ENCODE assay signal across 8 mouse cellular contexts in genomic region chr5:138194755-138195345, GRCm38 (mm10). TPM values are rescaled to one million over a fixed set of nuclear protein-coding genes. Genes with fewer than 3 reads are reported as not detected.
DNase-seq lines count a peak whose midpoint lies in the region; ATAC-seq and TF ChIP-seq lines count a peak whose summit lies in the region.

No protein-coding gene starts in this region.

- H3K9me3 ChIP-seq in forebrain, embryonic 10.5 days: no peaks in the 10 kb centered on the region
- no peaks in the 10 kb centered on the region for H3K9me3 ChIP-seq in hindbrain, embryonic 15.5 days
- H3K9me3 ChIP-seq in liver, embryonic 11.5 days (ENCODE audit: control insufficient read depth, low read length): no peaks in the 10 kb centered on the region
- H3K9me3 ChIP-seq in midbrain, postnatal 0 days (ENCODE audit: low read length): no peaks in the 10 kb centered on the region

- peaks cover 22% of the 10 kb centered on the region for H3K4me1 ChIP-seq in forebrain, embryonic 10.5 days
- peaks cover 19% of the 10 kb centered on the region for H3K4me1 ChIP-seq in hindbrain, embryonic 15.5 days (replicated peaks)
- H3K4me1 ChIP-seq in liver, embryonic 11.5 days (replicated peaks; ENCODE audit: control insufficient read depth, insufficient read depth, low read length): no peaks in the 10 kb centered on the region; the same call in 1 of the 2 replicates
- peaks cover 3% of the 10 kb centered on the region; the same call in 1 of the 2 replicates for H3K4me1 ChIP-seq in midbrain, postnatal 0 days (ENCODE audit: insufficient read depth, low read length)

- WGBS in forebrain, embryonic 10.5 days: 4% methylated on average over 29 of the region's 29 CpGs
- under 1% methylated on average over 29 of the region's 29 CpGs for WGBS in hindbrain, embryonic 15.5 days
- 3% methylated on average over 29 of the region's 29 CpGs for WGBS in liver, embryonic 11.5 days
- WGBS in midbrain, postnatal 0 days: under 1% methylated on average over 29 of the region's 29 CpGs

- H3K4me3 ChIP-seq in left cerebral cortex, adult 2 months: peak overlapping the region; percentile 87
- peak overlapping the region; percentile 82 for H3K4me3 ChIP-seq in forebrain, embryonic 10.5 days
- H3K4me3 ChIP-seq in hindbrain, embryonic 15.5 days: peak overlapping the region; percentile 70
- peak overlapping the region; percentile 77 for H3K4me3 ChIP-seq in liver, embryonic 11.5 days (ENCODE audit: low read depth, low read length)
- H3K4me3 ChIP-seq in midbrain, postnatal 0 days (ENCODE audit: low read depth, low read length): peak overlapping the region; percentile 76

- intact Hi-C loops in left cerebral cortex, adult 2 months (cut with DNase I): no loop called here
- intact Hi-C loops in left cerebral cortex, postnatal 14 days (cut with DNase I): no loop called here

- peak overlapping the region; percentile 85 for H3K9ac ChIP-seq in hindbrain, embryonic 15.5 days
- peak overlapping the region; percentile 91 for H3K9ac ChIP-seq in liver, embryonic 11.5 days (ENCODE audit: low read depth, low read length)
- H3K9ac ChIP-seq in midbrain, postnatal 0 days (replicated peaks; ENCODE audit: low read length, poor library complexity, severe bottlenecking): peak overlapping the region; percentile 86

- peak; percentile 74 for ATAC-seq in hindbrain, embryonic 15.5 days (ENCODE audit: low FRiP score, low read depth)
- peak; percentile 50 for ATAC-seq in liver, embryonic 11.5 days (replicated peaks; ENCODE audit: low FRiP score)
- peak; percentile 70 for ATAC-seq in midbrain, postnatal 0 days (ENCODE audit: low FRiP score)

- peak overlapping the region; percentile 96 for H3K4me2 ChIP-seq in hindbrain, embryonic 15.5 days
- peak overlapping the region; percentile 99 for H3K4me2 ChIP-seq in liver, embryonic 11.5 days
- H3K4me2 ChIP-seq in midbrain, postnatal 0 days (ENCODE audit: low read depth, low read length, poor library complexity, severe bottlenecking): peak overlapping the region; percentile 95

- no peaks in the 10 kb centered on the region for H3K27me3 ChIP-seq in forebrain, embryonic 10.5 days (ENCODE audit: poor library complexity, severe bottlenecking)
- no peaks in the 10 kb centered on the region for H3K27me3 ChIP-seq in hindbrain, embryonic 15.5 days
- H3K27me3 ChIP-seq in liver, embryonic 11.5 days (replicated peaks; ENCODE audit: control insufficient read depth, insufficient read depth, low read length): no peaks in the 10 kb centered on the region
- H3K27me3 ChIP-seq in midbrain, postnatal 0 days (ENCODE audit: insufficient read depth, low read length): no peaks in the 10 kb centered on the region

- H3K36me3 ChIP-seq in forebrain, embryonic 10.5 days (replicated peaks): peaks cover 38% of the 10 kb centered on the region
- 0 out of 2 replicates have a peak, but pooled peaks cover 14% of the 10 kb centered on the region for H3K36me3 ChIP-seq in hindbrain, embryonic 15.5 days
- 0 out of 2 replicates have a peak, but pooled peaks cover 4% of the 10 kb centered on the region for H3K36me3 ChIP-seq in liver, embryonic 11.5 days (ENCODE audit: control insufficient read depth, insufficient read depth, low read length)
- H3K36me3 ChIP-seq in midbrain, postnatal 0 days (ENCODE audit: insufficient read depth, low read length): peaks cover 17% of the 10 kb centered on the region; the same call in 1 of the 2 replicates

- TF ChIP-seq CTCF in left cerebral cortex, adult 2 months (IDR thresholded peaks at IDR 0.05): no peak
- peak; percentile 9; the same call in 1 of the 2 replicates for TF ChIP-seq CTCF in midbrain, postnatal 0 days (IDR thresholded peaks at IDR 0.05)

- peak overlapping the region; percentile 93 for H3K27ac ChIP-seq in left cerebral cortex, adult 2 months
- peak overlapping the region; percentile 95 for H3K27ac ChIP-seq in forebrain, embryonic 10.5 days
- H3K27ac ChIP-seq in hindbrain, embryonic 15.5 days (replicated peaks): peak overlapping the region; percentile 94
- H3K27ac ChIP-seq in liver, embryonic 11.5 days (ENCODE audit: low read depth, low read length): peak overlapping the region; percentile 35
- H3K27ac ChIP-seq in midbrain, postnatal 0 days (ENCODE audit: low read depth, low read length): peak overlapping the region; percentile 92

- peak in 1 of 2 experiments; percentile 43 for DNase-seq in left cerebral cortex, adult 2 months (ENCODE audit: extremely low spot score in 1 of 2, low spot score in 2 of 2)
- no peak for DNase-seq in left cerebral cortex, postnatal 14 days (ENCODE audit: low spot score in 2 of 2)
- DNase-seq in brain, adult 2 months (ENCODE audit: low read depth, low spot score): peak; percentile 66
- DNase-seq in forebrain, embryonic 10.5 days (ENCODE audit: extremely low spot score, low spot score): peak; percentile 63
- peak; percentile 63 for DNase-seq in liver, embryonic 11.5 days (ENCODE audit: low spot score)
- DNase-seq in midbrain, postnatal 0 days (ENCODE audit: low spot score): peak; percentile 46
- no peak for DNase-seq in urinary bladder, postnatal 10 days (ENCODE audit: low spot score)

RNA-seq across cellular contexts. Expression of gene Mblac1, which starts 0.7 kb away (rescaled TPM):
- total RNA-seq in left cerebral cortex, adult 2 months (2021): 1 to 10 TPM; 7.8 to 9.3 TPM
- total RNA-seq in left cerebral cortex, postnatal 14 days (2021): 10 to 100 TPM; 10.1 to 12.8 TPM
- polyA plus RNA-seq in forebrain, embryonic 10.5 days (2016; fragmentation: Nextera tagmentation; extraction: Ambion mirVana): 8.9 and 10.4 TPM in 2 replicates
- 12.4 and 14.7 TPM in 2 replicates for polyA plus RNA-seq in hindbrain, embryonic 15.5 days (2015; fragmentation: Nextera tagmentation; extraction: Ambion mirVana)
- 5.8 and 6.3 TPM in 2 replicates for polyA plus RNA-seq in liver, embryonic 11.5 days (2014; fragmentation: Nextera tagmentation; extraction: Ambion mirVana)
- total RNA-seq in midbrain, postnatal 0 days (2014; rRNA removed): 15.6 and 16.2 TPM in 2 replicates
- polyA plus RNA-seq in midbrain, postnatal 0 days (2015; fragmentation: Nextera tagmentation; extraction: Ambion mirVana): 11.2 and 11.9 TPM in 2 replicates

RNA-seq across cellular contexts. Expression of gene Cnpy4, which starts 7.6 kb away (rescaled TPM):
- 10 to 100 TPM; 13.5 to 17.1 TPM for total RNA-seq in left cerebral cortex, adult 2 months (2021)
- total RNA-seq in left cerebral cortex, postnatal 14 days (2021): 10 to 100 TPM; 17.2 to 18.0 TPM
- polyA plus RNA-seq in forebrain, embryonic 10.5 days (2016; fragmentation: Nextera tagmentation; extraction: Ambion mirVana): 51.4 and 56.7 TPM in 2 replicates
- 26.5 and 29.6 TPM in 2 replicates for polyA plus RNA-seq in hindbrain, embryonic 15.5 days (2015; fragmentation: Nextera tagmentation; extraction: Ambion mirVana)
- 36.0 and 38.7 TPM in 2 replicates for polyA plus RNA-seq in liver, embryonic 11.5 days (2014; fragmentation: Nextera tagmentation; extraction: Ambion mirVana)
- 11.7 and 14.0 TPM in 2 replicates for total RNA-seq in midbrain, postnatal 0 days (2014; rRNA removed)
- 21.7 and 21.8 TPM in 2 replicates for polyA plus RNA-seq in midbrain, postnatal 0 days (2015; fragmentation: Nextera tagmentation; extraction: Ambion mirVana)

RNA-seq across cellular contexts. Expression of gene Taf6, which starts 7.6 kb away (rescaled TPM):
- 10 to 100 TPM; 43.8 to 45.2 TPM for total RNA-seq in left cerebral cortex, adult 2 months (2021)
- total RNA-seq in left cerebral cortex, postnatal 14 days (2021): 10 to 100 TPM; 33.0 to 35.8 TPM
- 151 and 155 TPM in 2 replicates for polyA plus RNA-seq in forebrain, embryonic 10.5 days (2016; fragmentation: Nextera tagmentation; extraction: Ambion mirVana)
- 75.5 and 77.7 TPM in 2 replicates for polyA plus RNA-seq in hindbrain, embryonic 15.5 days (2015; fragmentation: Nextera tagmentation; extraction: Ambion mirVana)
- 91.9 and 95.0 TPM in 2 replicates for polyA plus RNA-seq in liver, embryonic 11.5 days (2014; fragmentation: Nextera tagmentation; extraction: Ambion mirVana)
- 61.1 and 90.3 TPM in 2 replicates for total RNA-seq in midbrain, postnatal 0 days (2014; rRNA removed)
- 49.0 and 49.8 TPM in 2 replicates for polyA plus RNA-seq in midbrain, postnatal 0 days (2015; fragmentation: Nextera tagmentation; extraction: Ambion mirVana)

RNA-seq across cellular contexts. Expression of gene Mcm7, which starts 22.6 kb away (rescaled TPM):
- 10 to 100 TPM; 16.0 to 18.9 TPM for total RNA-seq in left cerebral cortex, adult 2 months (2021)
- 10 to 100 TPM; 11.8 to 14.2 TPM for total RNA-seq in left cerebral cortex, postnatal 14 days (2021)
- polyA plus RNA-seq in forebrain, embryonic 10.5 days (2016; fragmentation: Nextera tagmentation; extraction: Ambion mirVana): 444 and 449 TPM in 2 replicates
- polyA plus RNA-seq in hindbrain, embryonic 15.5 days (2015; fragmentation: Nextera tagmentation; extraction: Ambion mirVana): 85.4 and 94.5 TPM in 2 replicates
- polyA plus RNA-seq in liver, embryonic 11.5 days (2014; fragmentation: Nextera tagmentation; extraction: Ambion mirVana): 308 and 341 TPM in 2 replicates
- 27.8 and 31.0 TPM in 2 replicates for total RNA-seq in midbrain, postnatal 0 days (2014; rRNA removed)
- polyA plus RNA-seq in midbrain, postnatal 0 days (2015; fragmentation: Nextera tagmentation; extraction: Ambion mirVana): 37.9 and 39.6 TPM in 2 replicates

RNA-seq across cellular contexts. Expression of gene Ap4m1, which starts 23.0 kb away (rescaled TPM):
- 10 to 100 TPM; 24.5 to 28.5 TPM for total RNA-seq in left cerebral cortex, adult 2 months (2021)
- 10 to 100 TPM; 21.6 to 24.8 TPM for total RNA-seq in left cerebral cortex, postnatal 14 days (2021)
- polyA plus RNA-seq in forebrain, embryonic 10.5 days (2016; fragmentation: Nextera tagmentation; extraction: Ambion mirVana): 32.7 TPM in 2 replicates
- 24.7 and 26.2 TPM in 2 replicates for polyA plus RNA-seq in hindbrain, embryonic 15.5 days (2015; fragmentation: Nextera tagmentation; extraction: Ambion mirVana)
- 11.3 and 14.2 TPM in 2 replicates for polyA plus RNA-seq in liver, embryonic 11.5 days (2014; fragmentation: Nextera tagmentation; extraction: Ambion mirVana)
- total RNA-seq in midbrain, postnatal 0 days (2014; rRNA removed): 60.8 and 62.6 TPM in 2 replicates
- polyA plus RNA-seq in midbrain, postnatal 0 days (2015; fragmentation: Nextera tagmentation; extraction: Ambion mirVana): 17.2 and 17.5 TPM in 2 replicates

Comparison
In these comparisons a context has a peak if more than half of its experiments do, and no peak if none do; other contexts are left out.
1. DNase-seq: peak in brain, adult 2 months (single experiment), forebrain, embryonic 10.5 days (single experiment), liver, embryonic 11.5 days (single experiment) and midbrain, postnatal 0 days (single experiment); none in left cerebral cortex, postnatal 14 days (0 of 2) and urinary bladder, postnatal 10 days (single experiment).
2. H3K27ac ChIP-seq: peak in every context shown above with its lines; median percentile 95 in forebrain, embryonic 10.5 days; 94 in hindbrain, embryonic 15.5 days; 93 in left cerebral cortex, adult 2 months; 92 in midbrain, postnatal 0 days; 35 in liver, embryonic 11.5 days.
3. Peak in every context shown above with its lines, with median percentiles within 50 percentile points of each other: H3K4me3 ChIP-seq, ATAC-seq, H3K4me2 ChIP-seq and H3K9ac ChIP-seq.